Mouse (Mus musculus) C2C12 (cell line): ENCODE results near the gene Rnft2. TPM values are rescaled to one million over a fixed set of nuclear protein-coding genes. Genes with fewer than 3 reads are reported as not detected.

Experiments used
- H3K27me3 ChIP-seq: one replicate; pipeline ENCODE4 v1.6.1; 2011; ENCODE audit not compliant: control insufficient read depth, insufficient read depth, insufficient read length
- H3K36me3 ChIP-seq: one replicate; pipeline ENCODE4 v1.6.1; 2011; ENCODE audit not compliant: control insufficient read depth, insufficient read depth
- H3K4me3 ChIP-seq: one replicate; pipeline ENCODE4 v1.5.1; 2011; ENCODE audit warnings: mild to moderate bottlenecking, control low read depth; ENCODE audit not compliant: poor library complexity, insufficient read depth, severe bottlenecking
- H3K79me2 ChIP-seq: one replicate; pipeline ENCODE4 v1.6.1; 2011; ENCODE audit not compliant: control insufficient read depth, insufficient read depth
- H3K79me3 ChIP-seq: one replicate; pipeline ENCODE4 v1.6.1; 2011; ENCODE audit warnings: low read depth, control low read depth
- H3ac ChIP-seq: one replicate; pipeline ENCODE3; 2011; ENCODE audit warnings: low read depth; ENCODE audit not compliant: control insufficient read depth, insufficient read length
- CEBPB ChIP-seq: IDR thresholded peaks from one replicate; pipeline ENCODE4 v1.6.1; 2011; ENCODE audit warnings: low read depth, mild to moderate bottlenecking, control low read depth, moderate library complexity
- CTCF ChIP-seq: IDR thresholded peaks from one replicate; pipeline ENCODE4 v1.5.1; 2011; ENCODE audit not compliant: control insufficient read depth, insufficient read depth, insufficient read length
- FOSL1 ChIP-seq: IDR thresholded peaks from one replicate; pipeline ENCODE4 v1.8.0; 2011; ENCODE audit warnings: mild to moderate bottlenecking, low read length; ENCODE audit not compliant: poor library complexity, insufficient read depth, severe bottlenecking
- MAX ChIP-seq: IDR thresholded peaks from one replicate; pipeline ENCODE4 v1.6.1; 2011; ENCODE audit warnings: mild to moderate bottlenecking, control low read depth
- MYOD1 ChIP-seq: IDR thresholded peaks from one replicate; pipeline ENCODE4 v1.6.1; 2011; ENCODE audit warnings: low read depth; ENCODE audit not compliant: control insufficient read depth, insufficient read length
- MYOG ChIP-seq: IDR thresholded peaks from one replicate; pipeline ENCODE4 v1.6.1; 2011; ENCODE audit not compliant: control insufficient read depth, insufficient read length; ENCODE audit errors: extremely low read depth
- USF1 ChIP-seq: IDR thresholded peaks from one replicate; pipeline ENCODE4 v1.6.1; 2011; ENCODE audit warnings: low read depth, mild to moderate bottlenecking, control low read depth, moderate library complexity
- long read RNA-seq, 2 experiments: library from polyadenylated mRNA; unstranded; transcript quantifications; one replicate each; pipeline ENCODE4 v2.0.0; 2019 to 2020
- polyA plus RNA-seq: library from polyadenylated mRNA; unstranded; fragments of >200 nt; fragmentation: generic; extraction: Trizol; gene quantifications from one replicate; pipeline ENCODE4 v1.2.1, GENCODE M21; 2012; ENCODE audit warnings: missing spikeins

The Rnft2 gene
- polyA plus RNA-seq = 1.1 TPM
- long read RNA-seq, experiment 1 = 0 reads
- long read RNA-seq, experiment 2, partial matches to known transcripts = 2 of 3 reads
- long read RNA-seq, experiment 2, other reads (novel, unspliced or antisense) = 1 of 3 reads

- Histone ChIP-seq H3K4me3 (peak within 1 kb of the TSS; percentile 74), H3K79me3 (no peaks in the 10 kb centered on the region), H3ac (peak within 1 kb of the TSS; percentile 78), H3K36me3 (no peaks in the 10 kb centered on the region), H3K79me2 (peaks cover 8% of the 10 kb centered on the region), H3K27me3 (no peaks in the 10 kb centered on the region)
- TF ChIP-seq FOSL1 = no peak
- no peak for TF ChIP-seq CEBPB
- TF ChIP-seq MYOG = no peak
- TF ChIP-seq USF1 = peak; percentile 96
- peak; percentile 80 for TF ChIP-seq MAX
- TF ChIP-seq MYOD1 = no peak
- TF ChIP-seq CTCF = no peak
Measured at GRCm38 (mm10) chr5:118244606-118245443, at the start of gene Rnft2, which contains the start of gene 2410131K14Rik. Gene Rnft2, minus strand, starts transcription at chr5:118245116. Gene 2410131K14Rik, plus strand, starts transcription at chr5:118245227.

- Histone ChIP-seq H3K79me3 (no peaks in the 10 kb centered on the region), H3K4me3 (peak overlapping the region; percentile 18), H3ac (no peak overlapping the region), H3K79me2 (no peaks in the 10 kb centered on the region), H3K27me3 (no peaks in the 10 kb centered on the region), H3K36me3 (no peaks in the 10 kb centered on the region)
- TF ChIP-seq CTCF = no peak
- no peak for TF ChIP-seq MAX
- TF ChIP-seq USF1 = no peak
- no peak for TF ChIP-seq MYOG
- no peak for TF ChIP-seq FOSL1
- TF ChIP-seq MYOD1 = no peak
- no peak for TF ChIP-seq CEBPB
Measured at GRCm38 (mm10) chr5:118294086-118294864, 49.4 kb upstream of the Rnft2 start.

GRCm38 (mm10) chr5:118292476-118292875, 47.6 kb upstream of the Rnft2 start:
- no peaks in the 10 kb centered on the region for H3K36me3 ChIP-seq
- no peaks in the 10 kb centered on the region for H3K79me2 ChIP-seq
- no peaks in the 10 kb centered on the region for H3K79me3 ChIP-seq
- H3K27me3 ChIP-seq = no peaks in the 10 kb centered on the region
- no peak overlapping the region for H3K4me3 ChIP-seq
- H3ac ChIP-seq = no peak overlapping the region
- no peak for TF ChIP-seq USF1
- no peak for TF ChIP-seq CEBPB
- no peak for TF ChIP-seq MAX
- no peak for TF ChIP-seq MYOD1
- TF ChIP-seq FOSL1 = no peak

- H3K79me3 ChIP-seq = no peaks in the 10 kb centered on the region
- no peaks in the 10 kb centered on the region for H3K27me3 ChIP-seq
- no peaks in the 10 kb centered on the region for H3K36me3 ChIP-seq
- no peak for TF ChIP-seq USF1
- TF ChIP-seq MAX = no peak
- no peak for TF ChIP-seq FOSL1
- no peak for TF ChIP-seq CEBPB
- TF ChIP-seq MYOG = no peak
- no peak for TF ChIP-seq CTCF
- no peak for TF ChIP-seq MYOD1
- no peak overlapping the region for H3ac ChIP-seq
- H3K79me2 ChIP-seq = no peaks in the 10 kb centered on the region
- H3K4me3 ChIP-seq = no peak overlapping the region
Measured at GRCm38 (mm10) chr5:118291453-118291852, 46.5 kb upstream of the Rnft2 start.

GRCm38 (mm10) chr5:118277741-118278495, 33.0 kb upstream of the Rnft2 start:
- Histone ChIP-seq H3ac (no peak overlapping the region), H3K4me3 (no peak overlapping the region), H3K79me3 (no peaks in the 10 kb centered on the region), H3K36me3 (no peaks in the 10 kb centered on the region), H3K27me3 (peaks cover 48% of the 10 kb centered on the region), H3K79me2 (no peaks in the 10 kb centered on the region)
- no peak for TF ChIP-seq MYOD1
- no peak for TF ChIP-seq CTCF
- TF ChIP-seq USF1 = no peak
- TF ChIP-seq FOSL1 = no peak
- TF ChIP-seq CEBPB = no peak
- no peak for TF ChIP-seq MAX
- TF ChIP-seq MYOG = no peak
